Mouse (Mus musculus) spleen, postnatal 14 days (tissue): ENCODE results near the gene Smyd3.
"Not testable (repeated sequence)": the region's sequence is repeated elsewhere in the genome, so short reads cannot be mapped to it uniquely, and the experiment has no call there.

ENCODE experiments used
- DNase-seq, 2 experiments: peaks; one replicate each; pipeline ENCODE4 v3.0.0; 2021 to 2022; ENCODE audit warnings: low spot score in 2 of 2

The Smyd3 gene

DNA sequence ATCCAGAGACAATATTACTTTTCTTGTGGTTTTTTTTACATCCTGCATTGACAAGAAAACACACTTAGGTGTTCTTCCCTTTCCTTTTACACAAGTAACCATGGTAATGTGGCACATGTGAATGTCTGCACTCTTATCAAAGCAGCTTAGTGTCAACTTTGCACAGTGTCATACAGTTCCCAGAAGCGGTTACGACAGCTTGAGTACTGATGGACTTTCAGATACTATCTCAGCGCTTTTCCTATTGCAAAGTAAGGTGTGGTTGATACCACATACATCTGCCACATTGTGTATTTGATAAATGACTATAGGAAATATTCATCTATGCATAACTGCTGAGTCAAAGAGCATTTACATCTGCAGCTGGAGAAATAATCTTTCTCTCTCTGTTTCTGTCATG is 348.1 kb downstream of the Smyd3 start:
- DNase-seq, result no peak

DNA sequence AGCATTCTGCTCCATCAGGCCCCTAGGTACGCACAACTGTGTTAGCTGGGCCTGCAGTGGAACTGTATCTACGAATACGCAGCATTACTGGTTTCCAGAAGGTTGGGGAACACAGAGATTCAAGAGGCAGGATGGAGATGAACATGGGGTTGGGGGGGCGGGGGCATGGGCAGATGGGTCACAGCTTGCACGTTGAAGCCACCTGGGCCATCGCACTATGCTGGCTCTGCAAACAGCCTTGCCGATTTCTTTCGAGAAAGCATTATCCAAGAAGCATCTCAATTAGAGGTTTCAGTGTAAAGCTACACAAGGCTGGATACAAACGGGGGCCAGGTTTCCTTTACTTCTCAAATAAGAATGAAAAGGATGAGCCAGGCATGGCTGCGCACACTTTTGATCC is 348.7 kb downstream of the Smyd3 start:
- no peak for DNase-seq

DNA sequence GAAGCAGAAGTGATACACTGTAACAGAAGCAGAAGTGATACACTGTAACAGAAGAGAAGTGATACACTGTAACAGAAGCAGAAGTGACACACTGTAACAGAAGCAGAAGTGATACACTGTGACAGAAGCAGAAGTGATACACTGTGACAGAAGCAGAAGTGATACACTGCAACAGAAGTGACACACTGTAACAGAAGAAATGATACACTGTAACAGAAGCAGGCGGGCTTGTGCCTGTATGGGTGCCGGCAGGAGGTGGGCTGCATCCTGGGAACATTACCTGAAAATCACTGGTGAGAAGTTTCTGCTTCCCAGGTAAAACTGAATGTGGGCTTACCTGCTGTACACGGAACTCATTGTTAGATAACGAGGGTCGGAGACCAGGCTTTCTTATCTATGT is 353.6 kb downstream of the Smyd3 start:
- DNase-seq, result not testable (repeated sequence)

DNA sequence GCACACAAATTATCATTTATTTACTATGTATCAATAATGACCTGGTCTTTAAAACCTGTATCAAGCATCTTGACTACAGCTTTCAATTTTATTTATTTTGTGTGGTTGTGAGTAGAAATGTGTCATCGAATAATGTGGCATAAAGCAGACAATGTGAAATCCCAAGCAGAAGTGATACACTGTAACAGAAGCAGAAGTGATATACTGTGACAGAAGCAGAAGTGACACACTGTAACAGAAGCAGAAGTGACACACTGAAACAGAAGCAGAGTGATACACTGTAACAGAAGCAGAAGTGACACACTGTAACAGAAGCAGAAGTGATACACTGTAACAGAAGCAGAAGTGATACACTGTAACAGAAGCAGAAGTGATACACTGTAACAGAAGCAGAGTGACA is 355.1 kb downstream of the Smyd3 start:
- not testable (repeated sequence) for DNase-seq

DNA sequence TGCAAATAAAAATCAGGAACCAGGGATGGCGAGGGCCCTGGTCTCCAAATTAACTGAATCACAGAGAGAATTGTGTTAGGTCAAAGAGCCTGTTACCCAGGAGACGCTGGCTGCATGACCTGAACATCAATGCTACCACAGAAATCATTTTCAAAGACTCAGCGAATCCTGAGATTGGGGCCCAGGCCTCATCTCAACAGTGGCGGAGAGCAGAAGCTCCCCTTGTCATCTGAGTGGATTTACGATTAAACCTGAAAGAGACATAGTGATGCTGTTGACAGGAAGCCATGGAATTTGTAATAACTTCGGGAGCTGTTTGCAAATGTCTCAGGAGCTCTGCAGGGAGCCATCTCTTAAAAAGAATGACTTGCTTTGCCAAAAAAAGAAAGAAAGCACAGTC is 355.9 kb downstream of the Smyd3 start:
- no peak for DNase-seq

DNA sequence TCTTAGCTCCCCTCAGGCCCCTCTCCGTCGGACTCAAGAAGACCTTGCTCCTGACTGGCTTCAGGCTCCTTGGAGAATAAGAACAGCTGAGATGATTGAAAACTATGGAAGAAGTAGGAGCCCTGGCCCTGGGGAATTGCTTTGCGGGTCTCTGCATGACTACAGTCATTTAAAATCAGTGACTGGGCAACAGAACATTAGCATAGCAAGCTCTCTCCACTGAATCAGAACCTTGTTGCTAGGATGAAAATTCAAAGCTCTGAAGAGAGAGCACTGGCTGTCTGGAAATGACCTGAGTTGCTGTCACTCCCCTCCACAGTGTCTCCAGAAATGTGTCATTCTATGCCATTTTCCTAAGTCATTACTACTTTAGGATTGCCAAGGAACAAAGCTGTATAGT is 357.1 kb downstream of the Smyd3 start:
- no peak for DNase-seq

DNA sequence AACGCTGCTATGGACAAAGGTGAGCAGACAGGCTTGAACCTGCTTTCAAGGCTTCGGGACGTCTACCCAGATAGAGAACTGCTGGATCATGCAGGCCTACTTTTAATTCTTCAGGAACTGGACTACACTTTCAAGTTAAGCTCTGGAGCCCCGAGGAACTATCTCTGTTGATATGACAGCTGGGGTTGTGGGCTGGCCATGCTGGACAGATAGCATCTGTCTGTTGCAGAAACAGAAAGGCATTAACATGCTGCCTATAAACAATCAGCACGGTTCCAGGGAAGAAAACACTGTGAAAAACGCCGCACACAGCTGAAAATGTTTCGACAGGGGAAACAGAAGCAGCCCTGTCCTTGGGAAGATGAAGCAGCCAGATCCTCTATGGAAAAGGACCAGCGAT is 365.5 kb downstream of the Smyd3 start:
- no peak for DNase-seq

DNA sequence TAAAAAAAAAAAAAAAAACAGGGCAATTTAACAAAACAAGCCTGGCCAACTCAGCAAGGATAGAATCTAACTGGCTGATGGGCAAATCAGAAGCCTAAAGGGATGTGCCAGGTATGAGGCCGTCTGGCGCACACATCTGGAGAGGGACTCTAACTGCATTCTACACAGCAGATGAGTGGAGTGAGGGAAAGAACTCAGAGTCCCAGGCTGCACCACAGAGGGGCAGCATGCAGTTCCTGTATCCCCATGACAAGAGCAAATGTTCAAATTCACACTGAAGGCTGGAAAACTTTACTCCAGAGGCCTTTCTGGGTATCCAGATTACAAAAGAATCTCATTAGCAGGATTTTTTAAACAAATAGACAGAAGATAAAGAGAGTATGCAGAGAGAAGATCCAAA is 366.6 kb downstream of the Smyd3 start:
- DNase-seq, result no peak

DNA sequence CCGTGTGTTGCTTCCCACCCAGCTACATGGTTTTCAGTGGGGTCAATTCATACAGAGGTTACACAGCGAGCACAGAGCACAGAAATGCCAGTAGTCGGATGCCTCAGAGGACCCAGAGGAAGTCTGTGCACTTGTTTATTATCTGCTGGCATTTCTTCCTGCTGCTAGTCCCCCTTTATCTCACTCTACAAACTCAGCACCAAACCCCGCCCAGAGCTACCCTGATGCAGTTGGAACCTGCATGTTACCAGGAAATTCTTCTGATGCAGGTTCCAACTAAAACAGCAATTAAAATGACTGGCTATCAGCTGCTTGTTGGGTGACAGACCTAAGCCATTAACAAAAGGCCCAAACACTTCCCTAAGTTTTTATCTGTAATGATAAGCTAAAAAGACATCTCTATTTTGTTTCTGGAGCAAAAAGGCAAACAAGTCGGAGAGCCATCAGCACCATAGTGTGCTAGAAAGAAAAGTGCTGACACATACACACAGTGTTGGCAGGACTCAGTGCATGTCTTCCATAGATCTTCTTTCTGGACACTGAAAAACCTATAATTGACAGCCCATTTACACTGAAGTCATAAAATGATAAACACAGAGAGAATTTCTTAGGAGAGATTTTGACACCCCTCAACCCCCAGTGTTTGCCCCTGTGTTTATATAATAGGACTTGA is 368.2 kb downstream of the Smyd3 start:
- no peak for DNase-seq

DNA sequence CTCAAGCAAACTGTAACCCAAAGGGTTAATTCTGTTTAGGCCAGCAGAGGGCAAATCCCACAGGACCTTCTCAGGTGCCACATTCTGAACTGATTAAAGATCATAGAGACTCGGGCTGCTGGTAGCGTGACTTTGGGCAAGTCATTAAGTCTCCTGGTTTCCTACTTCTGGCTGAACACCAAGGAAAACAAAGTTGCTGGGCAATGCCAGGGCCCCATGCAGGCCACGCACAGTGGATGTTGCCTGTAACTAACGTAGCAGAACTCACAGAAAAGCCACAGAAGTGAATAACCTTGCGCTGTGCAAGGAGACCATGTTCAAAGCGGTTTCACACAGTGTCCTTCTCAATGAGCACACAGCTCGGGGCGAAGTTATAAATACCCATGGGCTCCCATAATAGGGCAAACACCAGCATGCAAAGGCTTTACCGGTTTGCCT is 371.1 kb downstream of the Smyd3 start:
- no peak for DNase-seq

DNA sequence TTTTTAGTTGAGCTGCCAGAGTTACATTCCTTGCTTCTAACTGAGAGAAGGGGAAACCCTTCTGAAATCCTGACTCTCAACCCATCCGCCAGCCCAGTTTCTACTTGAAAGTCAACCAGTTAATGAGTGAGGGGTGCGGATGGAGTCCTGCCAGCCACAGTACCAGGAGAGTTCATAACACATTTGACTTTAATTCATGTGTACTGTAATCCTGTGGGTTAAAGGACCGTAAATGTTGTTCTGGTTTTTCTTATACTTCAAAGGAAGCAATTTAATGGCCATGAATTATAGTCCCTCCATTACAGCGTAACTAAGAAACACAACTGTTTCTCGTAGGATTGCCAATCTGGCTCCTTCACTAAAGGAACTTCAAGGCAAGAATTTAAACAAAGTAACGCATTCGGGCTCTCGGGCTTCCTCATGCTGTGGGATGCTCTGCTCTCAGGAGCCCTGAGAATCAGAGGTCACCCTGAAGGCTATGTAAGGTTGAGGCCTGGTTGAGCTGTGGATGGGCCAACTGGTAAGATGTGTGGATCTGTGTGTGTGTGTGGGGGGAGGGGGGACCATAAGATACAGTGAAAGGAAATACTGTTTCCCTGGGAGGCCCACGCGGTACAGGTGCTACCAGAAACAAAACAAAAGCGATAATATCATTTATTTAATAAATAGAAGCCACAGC is 374.5 kb downstream of the Smyd3 start:
- no peak for DNase-seq

DNA sequence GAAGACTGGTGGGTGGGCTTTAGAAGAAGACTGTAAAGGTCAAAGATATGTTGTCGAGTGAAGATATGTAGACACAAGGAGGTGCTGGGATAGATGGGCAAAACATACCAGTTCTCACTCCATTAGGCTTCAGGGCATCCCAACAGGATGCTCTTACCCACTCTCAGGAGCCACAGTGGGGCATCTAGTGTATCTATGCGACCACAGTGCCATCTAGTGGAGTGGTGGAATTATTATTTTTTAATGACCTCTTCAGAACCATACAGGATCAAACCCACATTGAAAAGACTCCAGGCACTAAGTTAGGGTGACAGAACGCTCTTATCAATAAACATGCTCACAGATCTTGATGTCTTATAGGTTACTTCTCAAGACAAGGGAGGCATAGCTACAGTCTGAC is 375.7 kb downstream of the Smyd3 start:
- no peak for DNase-seq

DNA sequence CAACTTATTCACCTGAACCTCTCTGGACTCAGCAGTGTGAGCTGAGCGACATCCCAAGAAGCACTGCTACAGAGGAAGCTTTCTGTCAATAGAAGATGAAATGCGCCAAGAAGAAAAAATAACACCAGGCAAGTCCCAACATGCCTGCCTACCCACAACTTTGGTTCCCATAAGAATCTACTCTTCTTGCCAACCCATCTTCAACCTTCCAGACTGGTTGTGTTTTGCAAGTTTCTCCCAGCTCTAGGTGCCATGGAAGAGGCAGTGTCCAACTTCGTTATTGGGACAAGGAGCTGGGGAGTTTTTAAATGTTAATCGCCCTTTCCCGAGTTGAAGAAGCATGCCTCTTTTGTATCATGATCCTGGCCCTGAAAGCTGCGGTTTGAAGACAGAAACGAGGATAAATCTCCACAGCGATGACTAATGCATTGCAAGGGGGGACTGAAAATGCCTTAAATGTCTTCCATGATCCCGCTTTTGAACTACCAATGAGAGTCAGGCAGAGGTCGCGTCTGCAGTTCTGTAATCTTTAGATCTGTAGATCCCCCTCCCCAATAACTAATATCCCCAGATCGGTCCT is 376.7 kb downstream of the Smyd3 start:
- DNase-seq, result no peak

DNA sequence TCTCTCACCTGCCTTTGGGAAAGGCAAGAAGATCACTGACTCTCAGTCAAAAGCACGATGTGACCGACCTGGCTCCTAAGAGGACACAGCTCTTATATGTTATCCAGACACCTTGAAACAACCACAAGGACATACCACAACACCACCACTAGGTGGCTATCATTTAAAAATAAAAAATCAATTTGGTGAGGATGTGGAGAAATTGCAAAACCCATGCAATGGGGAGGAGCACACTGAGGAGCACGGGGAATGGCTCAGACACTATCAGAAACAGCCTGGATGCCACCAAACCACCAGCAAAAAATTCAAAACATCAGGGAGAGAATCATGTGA is 380.7 kb downstream of the Smyd3 start:
- no peak for DNase-seq

DNA sequence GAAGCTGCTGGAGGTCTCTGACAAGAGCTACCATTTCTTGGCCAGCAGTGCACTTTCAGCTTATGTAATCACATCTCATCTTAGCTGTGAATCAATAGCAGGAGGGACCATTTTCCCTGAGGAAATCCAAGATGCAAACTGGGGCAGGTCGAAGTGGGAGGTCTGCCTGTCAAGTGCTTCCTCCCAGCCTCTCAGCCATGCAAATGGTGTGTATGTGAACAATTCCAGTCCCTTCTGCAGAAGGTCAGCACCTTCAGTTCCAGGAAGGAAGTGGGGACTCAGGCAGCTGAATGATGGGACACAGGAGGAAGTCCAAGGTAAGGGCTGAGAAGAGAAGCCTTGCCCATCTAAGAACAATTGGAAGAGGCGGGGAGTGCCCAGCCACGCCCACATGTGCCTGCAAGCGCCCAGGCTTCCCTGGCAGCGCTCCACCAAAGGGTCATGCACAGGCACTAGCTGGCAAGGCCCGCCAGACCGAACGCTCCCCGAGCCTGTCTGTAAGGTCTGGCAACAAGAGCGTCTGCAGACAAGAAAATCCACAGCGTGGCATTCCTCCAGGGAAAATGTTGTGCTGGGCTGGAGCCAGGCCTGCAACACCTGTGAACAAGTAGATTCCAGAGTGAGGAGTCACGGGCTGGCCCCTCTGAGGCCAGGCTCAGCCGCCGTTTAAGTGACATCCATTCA is 381.2 kb downstream of the Smyd3 start:
- no peak for DNase-seq

DNA sequence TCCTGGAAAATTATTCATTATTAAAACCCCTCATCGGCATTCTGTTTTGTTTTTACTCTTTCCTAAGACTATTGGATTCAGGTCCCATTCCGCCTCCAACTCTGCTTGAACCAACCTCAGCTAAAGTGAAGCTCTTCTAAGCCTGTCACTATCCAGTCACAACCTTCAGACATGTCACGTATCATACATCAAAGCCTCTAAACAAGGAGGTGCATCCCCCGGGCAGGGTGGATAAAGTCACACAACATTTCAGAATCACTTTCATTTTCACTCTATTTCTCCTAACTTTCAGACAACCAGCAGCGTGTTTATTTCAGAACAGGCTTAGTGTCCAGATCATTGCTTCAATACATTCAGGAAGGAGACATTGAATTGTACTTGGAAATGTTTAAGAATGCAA is 387.8 kb downstream of the Smyd3 start:
- DNase-seq, result no peak

DNA sequence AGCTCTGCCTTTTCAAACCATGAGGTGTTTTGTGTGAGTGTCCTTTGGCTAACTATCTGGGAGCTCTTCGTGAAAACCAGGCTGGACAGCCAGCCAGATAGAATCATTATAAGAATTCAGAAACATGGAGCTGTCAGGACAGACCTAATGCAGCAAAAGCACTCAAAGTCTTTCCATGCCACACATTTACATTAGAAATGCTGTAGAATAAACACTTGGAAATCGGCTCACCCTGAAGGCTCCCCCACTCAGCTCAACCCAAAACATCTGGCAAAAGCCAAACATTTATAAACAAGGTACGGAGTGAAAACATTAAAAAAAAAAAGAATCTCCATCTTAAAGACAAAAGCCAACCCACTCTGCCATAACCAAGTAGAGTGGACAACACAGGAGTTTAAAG is 391.6 kb downstream of the Smyd3 start:
- DNase-seq, result no peak

DNA sequence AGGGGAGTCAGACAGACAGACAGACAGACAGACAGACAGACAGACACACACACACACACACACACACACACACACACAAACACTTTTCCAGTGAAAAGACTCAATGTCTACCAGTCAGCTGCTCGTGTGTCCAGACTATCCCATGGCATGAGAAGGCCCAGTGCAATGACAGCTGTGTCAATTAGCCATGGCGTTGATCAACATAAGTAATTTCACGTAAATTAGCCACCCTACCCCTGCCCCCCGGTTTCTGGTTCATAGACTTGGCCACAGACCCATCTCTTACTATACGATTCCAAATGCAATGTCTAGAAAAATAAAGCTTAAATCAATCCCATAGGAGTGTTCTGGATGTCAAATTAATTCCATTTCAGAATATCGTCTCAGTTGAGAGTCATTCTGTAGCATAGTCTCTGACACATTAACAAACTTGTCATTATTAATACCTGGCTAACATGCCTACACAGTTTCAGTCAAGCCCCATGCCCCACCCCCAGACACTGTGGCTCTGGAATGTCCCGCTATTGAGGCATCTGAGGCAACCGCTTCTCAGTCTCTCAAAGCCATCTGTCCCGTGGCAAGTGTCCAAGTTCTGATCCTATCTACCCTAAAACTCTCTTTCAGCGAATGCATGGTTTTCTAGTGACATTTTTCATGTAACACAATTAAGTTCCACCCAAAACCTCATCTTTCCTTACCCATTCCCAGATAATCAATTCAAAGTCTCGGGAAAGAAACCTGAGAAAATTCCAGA is 395.2 kb downstream of the Smyd3 start:
- no peak for DNase-seq

DNA sequence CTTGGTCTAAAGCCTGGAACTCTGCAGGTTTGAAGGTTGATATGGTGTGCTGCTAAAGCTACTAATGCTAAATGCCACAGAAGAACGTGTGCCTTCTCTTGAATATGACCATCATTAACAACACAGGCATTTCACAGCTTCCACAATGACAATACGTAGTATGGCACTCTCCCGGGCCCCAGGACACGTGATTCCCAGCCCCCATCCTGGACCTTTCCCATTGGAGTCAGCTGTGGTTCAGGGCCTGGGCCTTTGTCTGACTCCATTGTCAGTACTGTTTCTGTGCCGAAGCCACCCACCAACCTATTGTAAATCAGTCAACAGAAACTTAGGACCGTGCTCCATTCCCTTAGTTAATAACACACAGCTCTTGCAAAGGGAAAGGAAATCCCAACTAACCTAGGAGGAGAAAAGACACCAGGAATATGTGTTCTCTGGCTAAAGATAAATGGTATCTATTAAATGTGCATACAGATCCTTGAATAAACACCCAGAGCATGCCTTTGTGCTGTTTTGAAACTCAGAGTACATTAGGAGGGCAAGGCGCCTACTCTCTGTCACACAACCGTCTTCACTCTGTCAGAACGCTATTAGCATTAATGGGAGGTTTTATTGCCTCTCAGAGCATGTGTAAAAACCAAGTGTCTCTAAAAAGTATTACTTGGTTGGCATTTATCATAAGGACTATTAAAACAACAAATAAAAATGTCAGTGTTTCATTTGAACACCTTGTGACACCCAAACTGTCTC is 397.4 kb downstream of the Smyd3 start:
- DNase-seq, result no peak

DNA sequence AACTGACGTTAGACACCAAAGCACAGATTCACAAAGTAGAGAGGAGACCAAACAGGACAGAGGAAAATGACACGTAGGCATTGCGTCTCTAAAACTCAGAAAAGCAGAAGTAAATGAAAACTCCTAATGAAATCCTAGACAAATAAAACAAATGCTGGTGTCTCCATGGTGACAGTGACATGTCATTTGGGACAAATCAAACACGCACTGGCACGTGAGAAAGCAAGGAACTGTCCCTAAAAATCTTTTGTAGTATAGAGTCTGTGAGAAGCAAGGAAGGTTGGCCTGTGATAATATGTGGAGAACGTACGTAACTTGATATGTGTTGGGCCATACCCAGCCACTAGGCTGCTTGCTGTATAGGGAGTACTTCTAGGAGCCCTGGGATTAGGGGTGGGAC is 399.2 kb downstream of the Smyd3 start:
- DNase-seq, result no peak
